In the genomic region with DNA sequence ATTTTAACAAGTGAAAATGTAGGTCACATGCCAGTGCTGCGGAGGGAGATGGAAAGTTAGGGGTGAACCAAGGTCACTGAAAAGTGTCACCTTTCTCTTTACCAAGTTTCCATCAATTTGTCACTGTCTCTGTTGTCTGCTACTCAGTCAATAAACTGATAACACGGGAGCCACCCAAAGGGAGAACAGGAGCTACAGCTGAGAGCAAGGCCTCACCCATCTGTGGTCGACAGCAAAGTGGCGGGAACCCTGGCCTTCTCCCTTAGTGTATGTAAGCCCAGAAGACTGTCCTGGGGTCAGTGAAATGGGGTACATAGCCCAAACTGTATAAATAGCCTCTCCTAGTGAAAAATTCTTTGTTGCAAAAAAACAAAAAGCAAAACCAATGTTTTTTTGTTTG, we compare ENCODE assay signal across 22 mouse cellular contexts. TPM values are rescaled to one million over a fixed set of nuclear protein-coding genes. Genes with fewer than 3 reads are reported as not detected.
"Had no signal": no experiment of that assay in that cellular context is flagged by ENCODE, and none has a peak within 500 bp of the region (broad histone marks: within the 10 kb centered on the region; RNA-seq: fewer than 3 reads in every experiment).

No protein-coding gene starts in this region.

- H3K9me3 ChIP-seq: intestine, embryonic 15.5 days; limb, embryonic 15.5 days; midbrain, embryonic 13.5 days; neural tube, embryonic 15.5 days had no signal

- H3K36me3 ChIP-seq: intestine, embryonic 15.5 days; limb, embryonic 15.5 days; midbrain, embryonic 13.5 days; neural tube, embryonic 15.5 days had no signal

- ATAC-seq: hindbrain, postnatal 0 days; intestine, embryonic 15.5 days; midbrain, embryonic 13.5 days had no signal

- H3K9ac ChIP-seq: intestine, embryonic 15.5 days; limb, embryonic 15.5 days; lung, embryonic 14.5 days; midbrain, embryonic 13.5 days; neural tube, embryonic 15.5 days had no signal

- H3K27me3 ChIP-seq: intestine, embryonic 15.5 days; limb, embryonic 15.5 days; midbrain, embryonic 13.5 days; neural tube, embryonic 15.5 days had no signal

- H3K4me1 ChIP-seq: neural tube, embryonic 15.5 days had no signal

- H3K4me3 ChIP-seq: intestine, embryonic 15.5 days; left cerebral cortex, adult 2 months; limb, embryonic 15.5 days; midbrain, embryonic 13.5 days; myocyte; neural tube, embryonic 15.5 days had no signal

- H3K4me2 ChIP-seq: intestine, embryonic 15.5 days; limb, embryonic 15.5 days; lung, embryonic 14.5 days; midbrain, embryonic 13.5 days; neural tube, embryonic 15.5 days had no signal

- H3K27ac ChIP-seq: hindbrain, postnatal 0 days; intestine, embryonic 15.5 days; left cerebral cortex, adult 2 months; limb, embryonic 15.5 days; macrophage; midbrain, embryonic 13.5 days; neural tube, embryonic 15.5 days had no signal

- DNase-seq: kidney, adult 18-20 months; kidney, postnatal 14 days; lung, embryonic 14.5 days; lung, postnatal 14 days; right cerebral cortex, adult 18-20 months; thymus, postnatal 36 days had no signal

RNA-seq across cellular contexts. Expression of a gene that starts 26.0 kb away (rescaled TPM):
- polyA plus RNA-seq: macrophage; neural tube, embryonic 11.5 days had no signal

RNA-seq across cellular contexts. Expression of a gene that starts 34.9 kb away (rescaled TPM):
- total RNA-seq: hindbrain, postnatal 0 days had no signal
- polyA plus RNA-seq: kidney, embryonic 14.5 days; limb, embryonic 15.5 days; lung, embryonic 14.5 days; midbrain, embryonic 13.5 days; neural tube, embryonic 11.5 days; neural tube, embryonic 15.5 days; small intestine, adult 2 months; stomach, embryonic 16.5 days had no signal

RNA-seq across cellular contexts. Expression of a gene that starts 44.2 kb away (rescaled TPM):
- total RNA-seq: hindbrain, postnatal 0 days; layer of hippocampus, postnatal 25 days; left cerebral cortex, adult 2 months; left cerebral cortex, postnatal 25 days had no signal
- polyA plus RNA-seq: hindbrain, postnatal 0 days; intestine, embryonic 15.5 days; kidney, embryonic 14.5 days; limb, embryonic 11.5 days; limb, embryonic 15.5 days; lung, embryonic 14.5 days; macrophage; midbrain, embryonic 13.5 days; myocyte; neural tube, embryonic 11.5 days; neural tube, embryonic 15.5 days; small intestine, adult 2 months; stomach, embryonic 16.5 days; thymus, postnatal 0 days had no signal

RNA-seq across cellular contexts. Expression of a gene that starts 50.6 kb away (rescaled TPM):
- total RNA-seq: hindbrain, postnatal 0 days; layer of hippocampus, postnatal 25 days; left cerebral cortex, adult 2 months; left cerebral cortex, postnatal 25 days had no signal
- polyA plus RNA-seq: hindbrain, postnatal 0 days; intestine, embryonic 15.5 days; kidney, embryonic 14.5 days; limb, embryonic 11.5 days; limb, embryonic 15.5 days; lung, embryonic 14.5 days; macrophage; midbrain, embryonic 13.5 days; myocyte; neural tube, embryonic 11.5 days; neural tube, embryonic 15.5 days; small intestine, adult 2 months; stomach, embryonic 16.5 days; thymus, postnatal 0 days had no signal
